Mouse (Mus musculus): Measurements from ENCODE around the gene Hspb1. TPM values are rescaled to one million over a fixed set of nuclear protein-coding genes. Genes with fewer than 3 reads are reported as not detected.
A peak's percentile ranks its signal among the peaks of the same experiment; 100 is the strongest.

Hspb1 gene
- total RNA-seq, 2 experiments from 2014 or later = 19.2 to 19.3 TPM

DNA sequence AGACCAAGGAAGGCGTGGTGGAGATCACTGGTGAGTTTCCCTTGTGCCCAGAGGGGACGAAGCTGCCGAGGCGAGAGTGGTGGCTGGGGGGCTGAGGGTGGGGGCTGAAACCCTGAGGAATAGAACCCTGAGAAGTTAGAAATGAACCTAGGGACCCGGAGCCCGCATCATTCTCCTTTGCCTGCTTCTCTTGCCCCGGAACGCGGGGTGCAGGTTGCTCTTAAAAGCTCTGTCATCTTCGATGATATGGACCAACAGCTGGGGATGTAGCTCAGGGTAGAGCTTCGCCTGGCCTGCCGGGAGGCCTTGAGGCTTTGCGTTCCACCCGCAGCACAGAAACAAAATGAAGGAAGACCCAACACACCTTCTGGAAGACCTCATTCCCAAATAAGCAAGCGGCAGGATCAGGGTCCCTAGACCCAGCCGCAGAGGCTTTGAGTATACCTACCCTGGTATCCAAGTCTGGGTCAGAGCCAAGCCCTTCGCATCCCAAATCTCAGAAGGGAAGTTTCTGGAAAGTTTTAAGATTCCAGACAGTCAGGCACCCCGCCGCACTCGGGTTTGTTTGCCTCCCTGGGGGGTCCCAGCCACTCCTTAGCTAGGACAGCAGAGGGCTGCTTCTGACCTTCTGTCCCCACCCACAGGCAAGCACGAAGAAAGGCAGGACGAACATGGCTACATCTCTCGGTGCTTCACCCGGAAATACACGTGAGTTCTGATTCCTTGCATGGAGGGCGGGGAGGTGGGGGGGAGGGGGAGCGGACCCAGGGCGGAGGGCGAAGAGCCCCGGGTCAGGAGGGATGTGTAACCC is 891 bp downstream of the Hspb1 start:
- TF ChIP-seq CTCF (IDR thresholded peaks at IDR 0.05) = no peak; the same call in 1 of the 2 replicates
- H3K27ac ChIP-seq = no peak overlapping the region
- DNase-seq (ENCODE audit: extremely low spot score in 1 of 2, low spot score in 2 of 2) = no peak
- intact Hi-C loops (cut with DNase I) = no loop called here
- H3K4me3 ChIP-seq = peak overlapping the region; percentile 39

DNA sequence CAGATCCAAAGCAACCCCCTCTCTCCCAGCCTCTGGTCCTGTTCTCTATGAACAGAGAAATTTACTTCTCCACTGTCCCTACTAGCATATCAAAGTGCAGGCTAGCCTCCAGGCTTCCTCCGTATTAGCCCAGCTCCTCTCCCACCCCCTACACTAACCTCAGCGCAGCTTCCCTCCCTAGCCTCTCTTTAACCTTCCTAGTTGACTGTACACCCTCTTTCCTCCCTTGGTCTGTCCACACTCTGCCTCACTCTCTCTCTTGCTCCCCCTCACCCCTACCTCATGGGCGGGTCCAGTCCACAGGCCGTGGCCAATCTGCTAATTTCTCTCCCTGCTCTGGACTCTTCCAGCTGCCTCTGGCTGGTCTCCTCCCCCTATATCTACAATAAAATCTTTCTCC is 2.6 kb downstream of the Hspb1 start:
- TF ChIP-seq CTCF (IDR thresholded peaks at IDR 0.05) = no peak
- no peak overlapping the region for H3K27ac ChIP-seq
- intact Hi-C loops (cut with DNase I) = no loop called here
- DNase-seq (ENCODE audit: extremely low spot score in 1 of 2, low spot score in 2 of 2) = no peak
- H3K4me3 ChIP-seq = no peak overlapping the region

DNA sequence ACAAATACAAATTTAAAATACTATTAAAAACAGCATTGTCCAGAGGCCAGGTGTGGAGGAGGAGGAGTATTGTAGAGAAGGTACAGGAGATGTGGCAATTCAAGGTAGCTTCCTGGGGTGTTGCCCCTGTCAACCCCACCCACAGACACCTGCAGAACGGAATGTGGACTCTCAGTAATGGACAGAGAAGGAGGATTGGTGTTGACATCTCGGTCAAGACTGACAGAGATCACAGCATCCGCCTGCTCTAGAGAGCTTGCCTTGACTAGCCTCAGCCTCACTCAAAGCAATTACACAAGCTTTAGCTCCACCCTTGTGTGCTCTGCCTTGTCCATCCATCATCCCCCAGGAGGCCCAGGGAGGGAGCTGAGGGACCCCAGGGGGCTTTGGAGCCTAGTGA is 3.2 kb downstream of the Hspb1 start:
- DNase-seq (ENCODE audit: extremely low spot score in 1 of 2, low spot score in 2 of 2) = no peak
- no peak overlapping the region for H3K4me3 ChIP-seq
- no peak for TF ChIP-seq CTCF (IDR thresholded peaks at IDR 0.05)
- no peak overlapping the region for H3K27ac ChIP-seq
- intact Hi-C loops (cut with DNase I) = no loop called here

DNA sequence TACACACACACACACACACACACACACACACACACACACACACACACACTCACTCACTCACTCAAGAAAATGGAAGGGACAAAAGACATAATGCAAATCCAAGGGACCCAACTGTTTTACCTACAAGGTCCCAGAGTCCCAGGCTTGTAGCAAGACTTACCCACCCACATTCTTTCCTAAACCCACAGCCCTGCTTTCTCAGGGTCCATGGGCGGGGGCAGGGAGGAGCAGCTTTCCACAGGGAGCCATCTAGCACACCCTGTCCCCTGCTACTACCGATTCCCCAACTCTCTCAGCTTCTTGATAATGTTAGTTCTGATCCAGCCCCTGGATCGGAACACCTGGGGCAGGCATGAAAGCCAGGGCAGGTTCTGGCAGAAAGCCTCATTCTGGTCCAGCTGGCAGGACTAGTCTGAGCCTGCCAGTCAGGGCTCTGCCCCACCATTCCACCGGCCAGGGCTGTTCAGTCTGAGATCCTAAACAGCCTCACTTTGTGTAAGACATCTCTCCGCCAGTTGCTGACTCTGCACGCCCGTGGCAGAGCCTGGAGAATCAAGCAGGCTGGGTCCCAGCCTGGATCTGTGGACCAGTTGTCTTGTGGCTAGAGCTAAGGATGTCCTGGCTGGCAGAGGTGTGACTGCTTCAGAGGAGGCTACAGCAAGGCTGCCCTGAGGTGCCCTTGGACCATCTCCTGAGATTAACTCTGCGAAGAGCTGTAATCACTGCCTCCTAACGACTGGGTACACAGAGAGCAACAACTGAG is 5.1 kb downstream of the Hspb1 start:
- TF ChIP-seq CTCF (IDR thresholded peaks at IDR 0.05) = no peak
- intact Hi-C loops (cut with DNase I) = no loop called here
- no peak overlapping the region for H3K4me3 ChIP-seq
- no peak for DNase-seq (ENCODE audit: extremely low spot score in 1 of 2, low spot score in 2 of 2)
- H3K27ac ChIP-seq = no peak overlapping the region

DNA sequence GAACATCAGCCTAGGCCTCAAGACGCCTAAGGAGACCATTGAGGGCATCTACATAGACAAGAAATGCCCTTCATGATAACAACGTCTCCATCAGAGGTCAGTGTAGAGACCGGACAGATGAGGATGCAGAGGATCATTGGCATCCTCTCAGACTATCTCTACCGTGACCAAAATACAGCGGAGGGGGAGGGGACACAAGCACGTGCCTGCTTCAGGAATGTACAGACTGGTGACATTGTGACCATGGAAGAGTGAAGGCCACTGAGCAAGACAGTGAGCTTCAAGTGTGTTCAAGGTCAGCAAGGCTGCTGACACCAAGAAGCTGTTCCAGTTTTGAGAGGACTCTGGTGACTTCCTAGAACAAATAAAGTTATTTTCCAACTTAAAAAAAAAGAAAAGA is 7.2 kb downstream of the Hspb1 start:
- intact Hi-C loops (cut with DNase I) = loop anchor here (5.0 kb wide), 1 partner anchor 167 kb away; no protein-coding TSS in a partner anchor
- H3K27ac ChIP-seq = no peak overlapping the region
- TF ChIP-seq CTCF (IDR thresholded peaks at IDR 0.05) = no peak
- no peak for DNase-seq (ENCODE audit: extremely low spot score in 1 of 2, low spot score in 2 of 2)
- H3K4me3 ChIP-seq = no peak overlapping the region

DNA sequence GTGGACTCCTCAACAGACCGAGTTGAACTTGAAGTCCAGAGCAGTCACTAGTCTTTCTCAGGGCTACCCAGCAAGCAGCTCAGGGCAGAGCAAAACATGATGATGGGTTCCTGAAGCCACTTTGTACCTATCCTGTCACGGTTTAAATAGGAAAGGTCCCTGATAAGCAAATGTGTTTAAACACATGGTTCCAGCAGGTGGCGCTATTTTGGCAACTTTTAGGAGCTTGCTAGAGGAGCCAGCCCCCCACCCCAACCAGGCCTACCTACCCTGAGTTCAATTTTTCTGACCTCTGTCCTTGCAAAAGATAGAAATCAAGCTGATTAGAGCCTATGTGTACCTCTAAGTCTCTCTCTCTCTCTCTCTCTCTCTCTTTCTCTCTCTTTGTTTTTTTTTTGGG is 10.3 kb downstream of the Hspb1 start:
- peak in 1 of 2 experiments; percentile 44 for DNase-seq (ENCODE audit: extremely low spot score in 1 of 2, low spot score in 2 of 2)
- peak; percentile 70 for TF ChIP-seq CTCF (IDR thresholded peaks at IDR 0.05)
- H3K27ac ChIP-seq = no peak overlapping the region
- intact Hi-C loops (cut with DNase I) = loop anchor here (5.0 kb wide), 1 partner anchor 164 kb away; no protein-coding TSS in a partner anchor
- H3K4me3 ChIP-seq = no peak overlapping the region

DNA sequence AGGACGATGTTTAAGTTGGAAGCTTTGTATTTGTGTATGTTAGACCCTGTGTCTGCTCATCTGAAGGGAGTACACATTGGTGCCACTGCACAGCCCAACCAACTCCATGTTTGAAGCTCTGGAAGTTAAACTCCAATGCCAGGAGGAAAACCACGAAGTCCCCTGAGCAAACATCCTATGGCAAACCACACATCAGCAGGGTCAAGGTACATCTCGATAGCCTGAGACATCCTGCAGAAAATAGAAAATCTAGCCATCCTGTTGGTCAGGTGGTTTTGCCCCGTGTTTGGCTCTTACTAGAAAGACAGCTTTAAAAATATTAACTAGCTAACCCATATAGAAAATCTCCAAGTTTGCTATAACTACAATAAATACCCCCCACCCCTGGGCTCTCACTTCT is 11.3 kb downstream of the Hspb1 start:
- intact Hi-C loops (cut with DNase I) = loop anchor here (5.0 kb wide), 1 partner anchor 163 kb away; no protein-coding TSS in a partner anchor

DNA sequence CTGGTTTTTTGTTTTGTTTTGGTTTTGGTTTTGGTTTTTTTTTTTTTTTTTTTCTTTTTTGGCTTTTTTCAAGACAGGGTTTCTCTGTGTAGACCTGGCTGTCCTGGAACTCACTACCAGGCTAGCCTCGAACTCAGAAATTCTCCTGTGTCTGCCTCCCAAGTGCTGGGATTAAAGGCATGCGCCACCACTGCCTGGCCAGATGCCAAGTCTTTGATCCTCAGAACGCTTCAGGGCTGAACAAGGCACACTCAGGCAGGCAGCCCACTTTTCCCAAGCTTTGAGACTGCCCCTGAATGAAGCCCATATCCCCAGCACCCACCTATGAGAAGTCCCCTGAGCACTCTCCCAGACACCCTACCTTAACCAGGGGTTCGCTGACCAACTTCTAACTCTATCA is 12.1 kb downstream of the Hspb1 start:
- H3K4me3 ChIP-seq = no peak overlapping the region
- TF ChIP-seq CTCF (IDR thresholded peaks at IDR 0.05) = no peak
- no peak for DNase-seq (ENCODE audit: extremely low spot score in 1 of 2, low spot score in 2 of 2)
- intact Hi-C loops (cut with DNase I) = loop anchor here (5.0 kb wide), 1 partner anchor 162 kb away; no protein-coding TSS in a partner anchor
- H3K27ac ChIP-seq = no peak overlapping the region

More for the DNA sequence above, 11.3 kb downstream of the Hspb1 start:
- no peak overlapping the region for H3K27ac ChIP-seq
- no peak for TF ChIP-seq CTCF (IDR thresholded peaks at IDR 0.05)
- no peak for DNase-seq (ENCODE audit: extremely low spot score in 1 of 2, low spot score in 2 of 2)
- H3K4me3 ChIP-seq = no peak overlapping the region

DNA sequence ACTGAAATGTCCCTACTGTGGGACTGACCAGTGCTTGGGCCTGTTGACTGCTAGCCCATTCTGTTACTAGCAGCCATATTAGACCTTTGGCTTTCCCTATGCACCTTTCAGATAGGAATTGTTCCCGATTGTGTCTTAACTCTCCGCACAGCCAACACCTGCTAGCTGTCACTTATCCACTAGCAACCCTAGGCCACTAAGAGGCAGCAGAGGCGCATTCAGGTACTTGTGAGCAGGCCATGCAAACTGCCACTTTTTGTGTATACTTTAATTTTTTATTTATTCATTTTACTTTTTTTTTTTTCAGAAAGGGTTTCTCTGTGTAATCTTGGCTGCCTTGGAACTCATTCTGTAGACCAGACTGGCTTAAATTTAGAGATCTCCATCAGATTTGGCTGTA is 13.0 kb downstream of the Hspb1 start:
- DNase-seq (ENCODE audit: extremely low spot score in 1 of 2, low spot score in 2 of 2) = no peak
- peak; percentile 30 for TF ChIP-seq CTCF (IDR thresholded peaks at IDR 0.05)
- Histone ChIP-seq H3K4me3 (no peak overlapping the region), H3K27ac (no peak overlapping the region)
- intact Hi-C loops (cut with DNase I) = no loop called here

DNA sequence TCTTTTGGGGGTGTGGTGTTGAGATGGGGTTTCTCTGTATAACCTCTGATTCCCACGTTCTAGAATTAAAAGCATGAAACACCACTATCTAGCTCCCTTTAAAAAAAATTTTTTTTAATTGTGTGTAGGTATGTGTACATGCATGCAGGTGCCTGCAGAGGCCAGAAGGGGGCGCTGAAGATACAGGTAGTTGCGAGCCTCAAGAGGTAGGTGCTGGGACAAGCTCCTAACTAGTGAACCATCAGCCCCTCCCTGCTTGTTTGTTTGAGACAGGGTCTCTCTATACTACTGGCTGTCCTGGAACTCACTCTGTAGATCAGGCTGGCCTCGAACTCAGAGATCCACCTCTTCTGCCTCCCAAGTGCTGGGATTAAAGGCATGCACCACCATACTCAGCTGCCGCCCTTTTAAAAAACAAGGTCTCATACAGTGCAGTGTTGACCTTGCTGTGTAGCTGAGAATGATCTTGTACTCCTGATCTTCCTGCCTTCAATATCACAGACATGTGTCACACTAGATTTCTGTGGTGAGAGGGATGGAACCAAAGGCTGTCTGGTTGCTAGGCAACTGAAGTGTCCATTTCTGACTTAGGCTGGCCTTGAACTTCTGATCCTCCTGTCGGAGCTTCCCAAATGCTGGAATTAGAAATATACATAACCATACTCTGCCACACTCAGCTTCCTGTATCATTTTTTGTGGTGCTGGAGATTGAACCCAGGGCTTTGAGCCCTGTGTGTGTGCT is 13.8 kb downstream of the Hspb1 start:
- TF ChIP-seq CTCF (IDR thresholded peaks at IDR 0.05) = peak; percentile 43
- no peak for DNase-seq (ENCODE audit: extremely low spot score in 1 of 2, low spot score in 2 of 2)
- Histone ChIP-seq H3K4me3 (no peak overlapping the region), H3K27ac (no peak overlapping the region)
- intact Hi-C loops (cut with DNase I) = no loop called here

DNA sequence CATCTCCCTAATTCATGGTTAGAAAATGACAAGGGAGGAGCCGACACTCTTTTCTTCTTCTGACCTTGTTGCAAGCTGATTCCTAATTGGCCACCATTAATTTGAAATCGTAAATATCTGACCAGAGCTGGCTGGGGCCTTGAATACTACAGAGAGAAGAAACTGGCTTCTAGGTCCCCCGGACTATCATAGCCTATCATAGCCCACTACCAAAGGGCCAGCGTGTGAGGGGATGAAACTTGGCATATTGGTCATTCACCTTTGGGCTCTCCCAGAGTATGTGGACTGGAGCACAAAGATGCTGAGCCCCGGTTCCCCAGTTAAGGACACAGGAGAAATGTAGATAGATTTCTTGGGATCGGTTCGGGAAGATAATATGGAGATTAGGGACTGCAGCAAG is 15.3 kb downstream of the Hspb1 start:
- TF ChIP-seq CTCF (IDR thresholded peaks at IDR 0.05) = no peak
- no peak for DNase-seq (ENCODE audit: extremely low spot score in 1 of 2, low spot score in 2 of 2)
- Histone ChIP-seq H3K27ac (peak overlapping the region; percentile 84), H3K4me3 (peak overlapping the region; percentile 51)
- intact Hi-C loops (cut with DNase I) = no loop called here

All from left cerebral cortex, adult 2 months (tissue).